Mouse (Mus musculus): ENCODE results near the gene Lrsam1.

DNA sequence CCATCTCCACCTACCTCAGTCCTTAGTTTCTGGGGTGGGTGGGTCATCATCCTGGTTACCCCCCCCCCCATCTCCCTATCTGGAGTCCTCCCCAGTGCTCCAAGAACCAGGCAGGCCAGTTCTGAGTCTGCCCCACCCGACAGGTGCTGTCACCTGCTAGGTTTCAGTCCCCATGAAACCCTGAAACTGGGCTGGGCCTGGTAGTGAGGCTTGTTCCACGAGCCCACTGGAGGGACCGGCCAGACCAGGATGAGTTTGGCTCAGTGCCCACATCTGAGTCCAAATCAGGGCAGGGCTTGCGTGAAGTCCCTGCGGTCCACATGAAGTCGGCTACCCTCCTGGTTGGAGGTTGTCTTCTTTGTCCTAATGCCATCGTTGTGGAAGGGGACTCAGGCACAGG, 62.4 kb downstream of the Lrsam1 start:
- no peak for TF ChIP-seq CTCF (IDR thresholded peaks at IDR 0.05; ENCODE audit: control insufficient read depth, insufficient read depth, insufficient read length)
- no peak for TF ChIP-seq CEBPB (IDR thresholded peaks at IDR 0.05; ENCODE audit: low read depth)
- TF ChIP-seq MYOG (IDR thresholded peaks at IDR 0.05; ENCODE audit: control insufficient read depth, extremely low read depth, insufficient read length): no peak
- no peak for TF ChIP-seq USF1 (IDR thresholded peaks at IDR 0.05; ENCODE audit: low read depth)
- no peak for TF ChIP-seq MAX (IDR thresholded peaks at IDR 0.05)
